Mouse (Mus musculus): ENCODE data around the gene Rsph10b. TPM values are rescaled to one million over a fixed set of nuclear protein-coding genes. Genes with fewer than 3 reads are reported as not detected.

Gene Rsph10b
- polyA plus RNA-seq, 1 experiment: not detected

DNA sequence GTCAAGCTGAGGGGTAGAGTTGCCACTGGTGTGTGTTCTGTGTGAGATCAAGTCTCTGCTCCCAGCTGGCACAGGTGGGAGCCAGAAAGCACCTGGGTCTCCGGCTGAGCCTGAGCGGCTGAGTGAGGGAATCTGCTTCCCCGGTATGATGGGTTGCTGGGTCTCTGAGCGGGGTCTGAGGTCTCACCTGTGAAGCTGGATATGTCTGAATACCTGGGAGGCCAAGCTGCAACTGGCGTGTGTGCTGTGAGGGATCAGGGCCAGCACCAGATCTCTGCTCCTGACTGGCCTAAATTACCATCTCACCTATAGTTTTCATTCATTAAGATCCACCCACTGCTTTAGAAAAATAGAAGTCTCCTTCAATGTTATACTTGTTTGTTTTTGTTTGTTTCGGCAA is 24.3 kb downstream of the Rsph10b start:
- TF ChIP-seq POLR2A (IDR thresholded peaks at IDR 0.05; ENCODE audit: insufficient read depth, low read depth, low read length) (no peak), CTCF (IDR thresholded peaks at IDR 0.05; ENCODE audit: insufficient read depth, low read depth, low read length) (no peak)
- no peak overlapping the region for H3K4me3 ChIP-seq (ENCODE audit: insufficient read depth, low read depth, low read length)
- 94% methylated on average over 6 of the region's 6 CpGs for WGBS
- H3K4me1 ChIP-seq (ENCODE audit: control insufficient read depth, insufficient read depth, low read length): no peaks in the 10 kb centered on the region
- no peak overlapping the region for H3K27ac ChIP-seq (ENCODE audit: insufficient read depth, low read depth, low read length)

DNA sequence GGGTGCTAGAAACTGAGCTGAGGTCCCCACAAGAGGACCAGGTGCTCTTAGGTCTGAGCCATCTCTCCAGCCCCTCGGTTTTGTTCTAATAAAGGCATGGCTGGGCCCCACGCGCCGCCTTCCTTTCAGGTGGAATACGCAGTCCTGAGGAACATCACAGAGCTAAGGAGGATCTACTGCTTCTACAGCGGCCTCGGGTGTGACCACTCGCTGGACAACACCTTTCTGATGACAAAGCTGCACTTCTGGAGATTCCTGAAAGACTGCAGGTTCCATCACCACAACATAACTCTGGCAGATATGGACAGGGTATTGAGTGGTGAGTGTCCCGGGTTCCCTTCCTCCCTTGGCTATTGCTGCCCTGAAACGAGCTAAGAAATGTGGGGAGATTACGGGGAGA is 26.7 kb downstream of the Rsph10b start:
- H3K4me3 ChIP-seq (ENCODE audit: insufficient read depth, low read depth, low read length): no peak overlapping the region
- 94% methylated on average over 11 of the region's 11 CpGs for WGBS
- H3K27ac ChIP-seq (ENCODE audit: insufficient read depth, low read depth, low read length): no peak overlapping the region
- no peaks in the 10 kb centered on the region for H3K4me1 ChIP-seq (ENCODE audit: control insufficient read depth, insufficient read depth, low read length)
- TF ChIP-seq CTCF (IDR thresholded peaks at IDR 0.05; ENCODE audit: insufficient read depth, low read depth, low read length) (no peak), POLR2A (IDR thresholded peaks at IDR 0.05; ENCODE audit: insufficient read depth, low read depth, low read length) (no peak)

DNA sequence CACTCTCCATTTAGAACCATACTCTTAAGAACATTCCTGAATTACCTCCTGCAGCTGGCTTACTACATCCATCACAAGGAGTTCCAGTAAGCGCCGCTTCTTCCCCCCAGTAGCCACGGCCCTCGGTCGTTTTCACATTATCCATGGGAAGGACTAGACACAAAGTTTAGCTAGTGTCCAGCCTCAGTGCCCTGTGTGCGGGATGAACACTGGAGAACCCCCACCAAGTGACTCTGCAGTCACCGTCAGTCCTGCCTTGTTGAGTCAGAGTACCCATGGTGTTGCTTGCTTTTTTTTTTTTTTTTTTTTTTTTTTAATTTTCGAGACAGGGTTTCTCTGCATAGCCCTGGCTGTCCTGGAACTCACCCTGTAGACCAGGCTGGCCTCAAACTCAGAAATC is 28.3 kb downstream of the Rsph10b start:
- TF ChIP-seq POLR2A (IDR thresholded peaks at IDR 0.05; ENCODE audit: insufficient read depth, low read depth, low read length) (no peak), CTCF (IDR thresholded peaks at IDR 0.05; ENCODE audit: insufficient read depth, low read depth, low read length) (no peak)
- Histone ChIP-seq H3K4me1 (ENCODE audit: control insufficient read depth, insufficient read depth, low read length) (no peaks in the 10 kb centered on the region), H3K4me3 (ENCODE audit: insufficient read depth, low read depth, low read length) (no peak overlapping the region), H3K27ac (ENCODE audit: insufficient read depth, low read depth, low read length) (no peak overlapping the region)
- WGBS: 94% methylated on average over 8 of the region's 8 CpGs

DNA sequence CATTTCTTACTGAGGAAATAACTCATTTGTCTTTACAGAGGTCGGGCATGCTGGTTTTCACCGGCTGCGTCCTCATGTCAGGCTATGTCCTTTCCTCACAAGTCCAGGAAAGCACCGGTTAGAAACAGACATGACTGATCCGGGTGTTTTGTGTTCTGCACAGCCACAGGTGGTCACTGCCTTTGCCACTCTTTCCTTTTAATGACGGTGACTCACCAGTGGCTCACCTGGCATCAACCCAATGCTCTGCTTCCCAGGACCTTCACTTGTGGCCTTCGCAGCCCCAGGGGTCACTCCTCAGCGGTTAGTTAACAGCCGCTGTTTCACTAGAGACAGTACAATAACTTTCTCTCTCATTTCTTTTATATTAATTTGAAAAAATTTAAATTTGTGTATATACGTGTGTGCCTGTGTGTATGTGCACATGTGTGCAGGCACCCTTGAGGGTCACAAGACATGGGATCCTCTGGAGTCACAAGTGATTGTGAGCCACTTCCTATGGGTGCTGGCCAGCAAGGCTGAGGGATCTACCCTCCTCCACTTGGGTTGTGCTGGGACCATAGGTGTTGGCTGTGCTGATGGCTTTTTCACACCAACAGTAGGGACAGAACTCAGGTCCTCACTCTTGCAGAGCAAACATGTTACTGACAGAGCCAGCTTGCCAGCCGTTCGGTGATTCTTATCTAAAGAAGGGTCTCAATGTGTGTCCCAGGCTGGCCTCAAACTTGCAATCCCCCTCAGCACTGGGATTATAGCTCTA is 32.9 kb downstream of the Rsph10b start:
- WGBS: 88% methylated on average over 12 of the region's 12 CpGs
- H3K27ac ChIP-seq (ENCODE audit: insufficient read depth, low read depth, low read length): no peak overlapping the region
- no peak overlapping the region for H3K4me3 ChIP-seq (ENCODE audit: insufficient read depth, low read depth, low read length)
- no peaks in the 10 kb centered on the region for H3K4me1 ChIP-seq (ENCODE audit: control insufficient read depth, insufficient read depth, low read length)
- TF ChIP-seq POLR2A (IDR thresholded peaks at IDR 0.05; ENCODE audit: insufficient read depth, low read depth, low read length) (no peak), CTCF (IDR thresholded peaks at IDR 0.05; ENCODE audit: insufficient read depth, low read depth, low read length) (no peak)

DNA sequence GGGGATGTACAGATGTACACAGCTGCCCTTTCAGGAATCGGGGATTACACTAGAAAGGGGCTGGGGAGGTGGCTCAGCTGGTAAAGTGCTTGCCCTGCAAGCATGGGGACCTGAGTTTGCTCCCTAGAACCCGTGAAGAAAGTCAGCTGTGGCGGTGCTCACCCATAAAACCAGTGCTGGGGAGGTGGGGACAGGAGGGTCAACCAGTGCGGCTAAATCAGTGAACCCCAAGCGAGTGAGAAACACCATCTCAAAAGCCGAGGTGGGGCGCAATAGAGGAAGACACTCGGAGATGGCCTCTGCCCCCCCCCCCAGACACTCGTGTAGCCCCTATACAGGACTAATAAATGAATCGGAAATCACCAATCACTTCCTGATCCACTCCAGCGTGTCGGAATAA is 33.8 kb downstream of the Rsph10b start:
- H3K27ac ChIP-seq (ENCODE audit: insufficient read depth, low read depth, low read length): no peak overlapping the region
- no peak overlapping the region for H3K4me3 ChIP-seq (ENCODE audit: insufficient read depth, low read depth, low read length)
- no peaks in the 10 kb centered on the region for H3K4me1 ChIP-seq (ENCODE audit: control insufficient read depth, insufficient read depth, low read length)
- WGBS: 94% methylated on average over 12 of the region's 12 CpGs
- TF ChIP-seq CTCF (IDR thresholded peaks at IDR 0.05; ENCODE audit: insufficient read depth, low read depth, low read length): no peak
- TF ChIP-seq POLR2A (IDR thresholded peaks at IDR 0.05; ENCODE audit: insufficient read depth, low read depth, low read length): no peak

DNA sequence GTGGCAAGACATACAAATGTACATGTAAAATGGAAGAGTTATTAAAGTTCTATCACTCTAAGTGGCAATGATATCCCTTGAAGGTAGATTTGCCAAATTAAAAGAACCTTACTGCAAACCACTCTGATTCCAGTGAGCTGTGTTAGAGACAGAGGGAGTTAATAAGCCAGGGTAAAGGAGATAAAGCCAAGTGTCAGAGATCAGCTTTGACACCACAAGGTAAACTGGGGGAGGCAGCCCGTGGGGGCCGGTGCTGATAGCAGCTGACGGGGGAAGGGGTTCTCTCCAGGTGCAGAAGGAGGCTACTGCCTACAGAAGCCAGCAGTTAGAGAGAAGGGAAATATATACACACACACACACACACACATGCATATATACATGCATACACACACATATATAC is 39.8 kb downstream of the Rsph10b start:
- 61% methylated on average over 3 of the region's 3 CpGs for WGBS
- no peaks in the 10 kb centered on the region for H3K4me1 ChIP-seq (ENCODE audit: control insufficient read depth, insufficient read depth, low read length)
- no peak overlapping the region for H3K27ac ChIP-seq (ENCODE audit: insufficient read depth, low read depth, low read length)
- no peak overlapping the region for H3K4me3 ChIP-seq (ENCODE audit: insufficient read depth, low read depth, low read length)
- TF ChIP-seq POLR2A (IDR thresholded peaks at IDR 0.05; ENCODE audit: insufficient read depth, low read depth, low read length) (no peak), CTCF (IDR thresholded peaks at IDR 0.05; ENCODE audit: insufficient read depth, low read depth, low read length) (no peak)

- TF ChIP-seq POLR2A (IDR thresholded peaks at IDR 0.05; ENCODE audit: insufficient read depth, low read depth, low read length) (no peak), CTCF (IDR thresholded peaks at IDR 0.05; ENCODE audit: insufficient read depth, low read depth, low read length) (peak; percentile 95)
- WGBS: 50% methylated on average over 4 of the region's 4 CpGs
- Histone ChIP-seq H3K4me1 (ENCODE audit: control insufficient read depth, insufficient read depth, low read length) (no peaks in the 10 kb centered on the region), H3K27ac (ENCODE audit: insufficient read depth, low read depth, low read length) (no peak overlapping the region), H3K4me3 (ENCODE audit: insufficient read depth, low read depth, low read length) (no peak overlapping the region)
These were observed 42.2 kb downstream of the Rsph10b start for GRCm38 (mm10) chr5:143974931-143975630.

DNA sequence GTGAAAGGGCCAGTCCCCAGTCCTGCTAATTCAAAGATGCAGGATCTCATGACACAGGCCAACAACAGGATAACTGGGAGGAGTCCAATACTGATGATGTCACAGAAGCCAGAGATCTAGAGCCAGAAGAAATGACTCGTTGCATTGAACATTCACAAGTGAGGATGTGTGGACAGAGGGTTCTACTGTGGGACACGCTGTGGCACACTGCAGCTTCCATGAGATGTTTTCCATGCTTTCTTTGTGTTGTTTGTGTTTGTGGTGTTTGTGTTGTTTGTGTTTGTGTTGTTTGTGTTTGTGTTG is 42.7 kb downstream of the Rsph10b start:
- no peak for TF ChIP-seq CTCF (IDR thresholded peaks at IDR 0.05; ENCODE audit: insufficient read depth, low read depth, low read length)
- no peak for TF ChIP-seq POLR2A (IDR thresholded peaks at IDR 0.05; ENCODE audit: insufficient read depth, low read depth, low read length)
- 33% methylated on average over 2 of the region's 2 CpGs for WGBS
- Histone ChIP-seq H3K4me3 (ENCODE audit: insufficient read depth, low read depth, low read length) (no peak overlapping the region), H3K27ac (ENCODE audit: insufficient read depth, low read depth, low read length) (no peak overlapping the region), H3K4me1 (ENCODE audit: control insufficient read depth, insufficient read depth, low read length) (no peaks in the 10 kb centered on the region)

DNA sequence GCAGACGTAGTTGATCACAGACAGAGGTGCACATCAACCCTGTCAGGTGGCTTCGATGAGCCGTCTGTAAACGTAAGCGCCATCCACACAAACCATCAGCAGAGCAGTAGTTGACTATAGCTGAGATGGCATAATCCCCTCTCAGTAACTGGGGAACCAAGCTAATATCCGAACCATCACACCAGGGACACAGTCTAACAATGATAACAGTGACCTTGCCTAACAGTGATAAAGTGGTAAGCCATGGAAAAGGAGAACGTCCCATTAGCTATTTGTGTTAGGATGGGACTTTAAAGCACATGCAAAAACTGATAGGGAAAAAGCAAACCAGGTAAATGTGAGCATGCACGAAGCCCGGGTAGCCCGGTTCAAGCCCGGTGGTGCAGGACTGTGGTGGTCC is 43.4 kb downstream of the Rsph10b start:
- Histone ChIP-seq H3K27ac (ENCODE audit: insufficient read depth, low read depth, low read length) (no peak overlapping the region), H3K4me3 (ENCODE audit: insufficient read depth, low read depth, low read length) (no peak overlapping the region), H3K4me1 (ENCODE audit: control insufficient read depth, insufficient read depth, low read length) (0 out of 2 replicates have a peak, but pooled peaks cover 3% of the 10 kb centered on the region)
- WGBS: 90% methylated on average over 11 of the region's 11 CpGs
- TF ChIP-seq CTCF (IDR thresholded peaks at IDR 0.05; ENCODE audit: insufficient read depth, low read depth, low read length) (no peak), POLR2A (IDR thresholded peaks at IDR 0.05; ENCODE audit: insufficient read depth, low read depth, low read length) (no peak)

Measured in olfactory bulb, adult 2 months (tissue).